Mouse (Mus musculus) heart, adult 2 months (tissue): Measurements from ENCODE around the gene Clcnka.

ENCODE experiments used
- CTCF ChIP-seq: fragments of 200-600 bp; IDR thresholded peaks from 2 replicates; pipeline ENCODE4 v1.8.1; 2022; ENCODE audit warnings: antibody characterized with exemption, mild to moderate bottlenecking, moderate library complexity
- POLR2A ChIP-seq: fragments of 200-500 bp; IDR thresholded peaks from 2 replicates; pipeline ENCODE4 v1.6.1; 2011; ENCODE audit warnings: mild to moderate bottlenecking, low read depth, low read length, control low read depth; ENCODE audit not compliant: insufficient read depth

- TF ChIP-seq CTCF: no peak
- TF ChIP-seq POLR2A: peak; percentile 38
Measured at GRCm38 (mm10) chr4:141429381-141429780, 30.9 kb upstream of the Clcnka start.
